Mouse (Mus musculus) E14TG2a.4 (cell line): ENCODE measurements around the gene Wdr47.

ENCODE experiments used
- CTCF ChIP-seq: conservative IDR thresholded peaks from 2 replicates; pipeline ENCODE4 v1.5.1; 2014; ENCODE audit warnings: low read length
- NANOG ChIP-seq: IDR thresholded peaks from 2 replicates; pipeline ENCODE4 v1.6.1; 2014; ENCODE audit warnings: borderline replicate concordance, low read length, mixed read lengths
- POU5F1 ChIP-seq: IDR thresholded peaks from 2 replicates; pipeline ENCODE4 v1.6.1; 2014; ENCODE audit warnings: low read length, borderline replicate concordance

- TF ChIP-seq CTCF (no peak), NANOG (no peak), POU5F1 (no peak)
Observed at GRCm38 (mm10) chr3:108608906-108609305, 17.8 kb downstream of the Wdr47 start.
